Mouse (Mus musculus): ENCODE measurements at regions not wholly inside any gene's neighbourhood (a gene's known extent, or its start where the extent isn't known, plus 50 kb on each side); places are given as distances from the start of the nearest gene placed in this dataset.
"Not testable (repeated sequence)": the region's sequence is repeated elsewhere in the genome, so short reads cannot be mapped to it uniquely, and the experiment has no call there.

DNA sequence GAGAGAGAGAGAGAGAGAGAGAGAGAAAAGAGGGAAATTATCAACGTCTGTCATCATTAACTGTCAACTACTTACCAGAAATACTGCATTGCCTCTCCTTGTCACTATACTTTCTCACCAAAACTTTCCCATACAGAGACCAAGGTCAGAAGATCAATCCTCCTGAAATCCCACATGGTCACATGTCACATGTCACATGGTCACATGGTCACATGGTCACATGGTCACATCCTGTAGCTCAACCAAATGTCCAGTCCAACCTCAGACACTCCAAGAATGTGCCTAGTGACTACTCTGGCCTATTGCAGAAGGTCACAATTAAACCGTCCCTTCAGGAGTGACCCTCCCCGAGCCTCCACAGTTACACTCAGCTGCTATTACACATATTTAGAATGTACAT lies 135.8 kb upstream of the Arid1b start:
- DNase-seq: no peak
- intact Hi-C loops (cut with DNase I): no loop called here

DNA sequence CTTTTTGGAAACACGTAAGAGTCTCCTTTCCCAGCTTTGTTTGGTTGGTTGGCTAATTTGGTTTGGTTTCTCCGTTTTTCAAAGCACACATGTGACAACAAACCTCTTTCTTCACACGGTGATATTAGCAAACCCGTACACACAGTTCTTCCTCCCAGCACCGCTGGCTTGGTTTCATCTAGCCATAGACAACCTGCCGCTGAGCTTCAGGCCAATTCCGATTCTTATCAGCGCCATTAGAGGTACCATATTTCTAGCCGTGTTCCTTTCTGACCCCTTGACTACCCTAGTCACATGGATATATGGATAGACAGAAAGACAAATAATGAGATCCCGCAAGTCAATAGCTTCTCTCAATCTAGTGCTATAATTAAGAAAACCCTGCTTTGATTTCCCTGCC lies 129.2 kb upstream of the Arid1b start:
- no peak for DNase-seq
- intact Hi-C loops (cut with DNase I): no loop called here

DNA sequence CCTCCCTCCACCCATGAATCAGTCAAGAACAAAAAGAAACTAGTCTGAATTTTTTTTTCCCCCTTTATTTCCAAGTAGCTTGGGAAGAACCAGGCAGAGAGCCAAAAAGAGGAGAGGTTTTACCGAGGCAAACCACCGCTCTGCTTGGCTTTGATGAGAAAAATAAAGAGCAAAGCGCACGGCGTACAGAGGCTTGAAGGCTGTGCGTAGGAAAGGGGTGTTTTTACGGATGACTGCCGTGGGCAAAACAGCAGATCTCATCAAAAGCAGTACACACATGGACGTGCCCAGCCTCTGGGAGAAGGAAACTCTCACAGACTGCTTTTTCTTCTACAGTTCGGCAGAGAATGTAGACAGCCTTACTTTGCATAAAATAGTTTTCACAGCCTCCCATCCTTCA lies 128.5 kb upstream of the Arid1b start:
- intact Hi-C loops (cut with DNase I): no loop called here
- no peak for DNase-seq

DNA sequence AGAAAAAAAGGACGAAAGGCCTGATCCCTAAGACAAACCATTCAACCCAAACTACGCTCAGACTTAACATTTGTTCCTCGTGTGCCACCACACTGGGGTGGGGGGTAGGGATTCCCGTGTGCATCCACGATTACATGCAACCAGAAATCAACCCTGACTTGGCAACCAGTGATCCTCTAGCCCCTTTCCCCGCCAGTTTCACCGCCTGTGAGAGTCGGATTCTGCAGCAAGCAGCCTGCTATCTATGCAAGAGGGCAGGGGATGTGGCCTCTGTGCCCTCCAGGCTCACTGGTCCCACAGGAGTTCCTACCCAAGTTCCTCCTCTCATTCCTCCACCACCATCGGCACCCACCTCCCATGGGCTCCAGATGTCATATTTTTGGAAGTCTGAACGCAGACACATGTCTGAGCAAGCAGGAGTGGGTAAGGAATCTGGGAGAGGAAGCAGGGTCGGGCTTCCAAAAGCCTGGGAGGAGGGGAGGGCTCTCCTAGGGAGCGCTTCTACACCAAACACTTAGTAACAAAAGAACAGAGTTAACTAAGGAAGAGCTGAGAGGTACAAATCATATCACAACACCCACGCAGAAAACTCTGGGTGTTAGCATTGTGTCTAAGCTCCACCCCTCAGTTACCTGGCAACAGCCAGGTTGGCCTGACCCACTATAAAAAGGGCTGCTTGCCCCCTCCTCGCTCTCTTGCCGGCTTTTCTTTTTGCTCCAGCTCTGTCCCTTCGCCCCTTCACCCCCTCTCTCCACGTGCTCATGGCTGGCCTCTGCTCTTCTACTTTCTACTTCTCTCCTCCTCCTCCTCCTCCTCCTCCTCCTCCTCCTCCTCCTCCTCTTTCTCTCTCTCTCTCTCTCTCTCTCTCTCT lies 127.9 kb upstream of the Arid1b start:
- intact Hi-C loops (cut with DNase I): no loop called here
- DNase-seq: no peak

DNA sequence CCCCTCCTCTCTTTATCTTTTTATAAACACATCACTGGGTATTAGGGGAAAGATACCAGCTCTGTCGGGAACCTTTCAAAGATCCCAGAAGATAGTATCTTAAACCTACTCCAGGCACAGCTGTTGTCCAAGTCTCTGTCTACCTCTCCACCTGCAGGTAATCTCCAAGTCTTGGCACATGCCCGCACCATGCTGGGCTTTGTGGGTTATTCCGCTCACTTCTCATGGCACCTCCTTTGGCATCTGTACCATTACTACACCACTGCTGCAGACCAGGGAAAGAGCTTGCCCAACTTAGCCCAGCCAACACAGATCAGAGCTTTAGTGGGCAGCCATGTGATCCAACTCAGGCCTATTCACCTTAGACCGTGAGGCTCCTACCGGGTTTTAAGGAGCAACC lies 127.0 kb upstream of the Arid1b start:
- intact Hi-C loops (cut with DNase I): no loop called here
- no peak for DNase-seq

DNA sequence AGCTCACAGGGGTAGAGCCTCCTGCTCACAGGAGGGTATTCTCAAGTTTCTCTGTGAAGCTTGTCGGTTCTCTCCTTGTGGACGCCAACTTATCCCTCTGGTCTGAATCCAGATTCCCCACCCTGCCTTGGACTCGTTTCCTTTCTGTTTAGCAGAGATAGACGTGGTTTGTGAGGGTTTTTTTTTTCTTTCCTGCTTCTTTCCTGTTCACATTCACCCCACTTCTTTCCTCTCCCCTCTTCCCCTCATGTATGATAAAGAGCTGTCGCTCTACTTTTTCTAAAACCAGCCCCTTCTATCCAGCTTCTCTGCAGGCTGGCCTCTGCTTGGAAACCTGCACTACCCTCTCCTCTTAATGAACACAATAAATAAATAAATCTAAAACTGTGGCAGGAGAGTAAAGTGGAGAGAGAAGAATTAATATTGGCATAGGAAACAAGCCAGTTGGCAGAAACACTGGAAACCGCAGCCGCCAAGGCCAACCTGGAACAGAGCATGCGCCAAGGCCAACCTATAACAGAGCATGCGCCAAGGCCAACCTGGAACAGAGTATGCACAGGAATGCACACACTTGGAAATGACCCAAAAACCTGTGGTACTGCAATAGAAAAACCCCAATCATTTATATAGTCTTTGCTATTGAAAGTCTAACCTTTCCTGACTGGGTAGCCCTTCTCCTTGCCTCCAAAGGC lies 126.2 kb upstream of the Arid1b start:
- intact Hi-C loops (cut with DNase I): no loop called here
- peak; percentile 30 to 60 for DNase-seq

DNA sequence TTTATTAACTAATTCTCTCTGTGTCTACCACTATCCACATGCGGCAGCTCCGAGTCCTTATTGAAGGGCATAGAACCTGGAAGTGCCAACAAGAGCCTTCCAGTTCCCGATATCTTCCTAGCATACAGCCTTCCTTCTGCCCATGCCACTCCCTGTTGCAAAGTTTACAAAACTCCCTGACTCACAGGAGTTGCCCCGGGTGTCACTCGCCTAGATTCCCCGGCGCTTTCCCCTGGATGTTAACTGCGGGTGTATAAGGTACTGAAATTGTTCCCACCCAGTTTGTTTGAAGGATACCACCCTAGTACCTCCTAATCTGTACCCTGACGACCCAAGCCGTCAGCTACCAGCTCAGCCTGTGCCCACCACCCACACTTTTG lies 125.7 kb upstream of the Arid1b start:
- intact Hi-C loops (cut with DNase I): no loop called here
- DNase-seq: no peak

DNA sequence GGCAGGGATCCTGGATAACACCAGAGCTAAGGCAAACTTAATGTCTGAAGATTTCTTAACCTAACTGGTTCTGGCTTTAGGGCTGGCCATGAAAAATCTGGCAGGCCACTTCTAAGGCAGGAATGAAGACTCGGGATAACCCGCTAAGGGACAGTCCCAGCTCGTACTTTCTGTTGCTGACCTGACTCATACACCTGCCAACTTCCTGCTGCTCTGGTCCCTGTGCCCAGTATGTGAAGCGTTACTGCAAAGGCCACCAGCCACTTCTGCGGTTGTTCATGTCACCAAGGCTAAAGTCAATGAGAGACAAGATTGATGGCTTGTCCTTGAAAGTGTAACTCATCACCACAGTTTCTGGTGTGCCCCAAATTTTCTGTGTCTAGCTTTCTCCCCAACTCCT lies 125.3 kb upstream of the Arid1b start:
- DNase-seq: no peak
- intact Hi-C loops (cut with DNase I): no loop called here

DNA sequence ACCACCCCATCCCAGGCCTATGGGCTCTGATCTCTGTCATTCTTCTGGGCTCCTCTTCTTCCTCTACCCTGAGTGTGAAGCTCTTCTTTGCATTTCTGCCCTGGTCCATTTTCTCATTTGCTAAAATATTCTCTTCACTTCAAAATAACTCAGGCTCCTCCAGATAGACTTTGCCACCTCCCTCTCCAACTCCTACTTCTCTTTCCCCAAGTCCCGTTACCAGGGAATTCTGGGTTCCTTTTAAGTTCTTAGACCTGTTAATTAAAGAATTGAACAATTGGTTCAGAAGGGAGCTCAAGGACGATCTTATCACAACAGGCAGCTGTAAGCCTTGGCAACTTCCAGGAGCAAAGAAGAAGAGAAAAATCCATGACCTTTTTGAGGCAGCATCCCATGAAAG lies 122.9 kb upstream of the Arid1b start:
- no peak for DNase-seq
- intact Hi-C loops (cut with DNase I): no loop called here

DNA sequence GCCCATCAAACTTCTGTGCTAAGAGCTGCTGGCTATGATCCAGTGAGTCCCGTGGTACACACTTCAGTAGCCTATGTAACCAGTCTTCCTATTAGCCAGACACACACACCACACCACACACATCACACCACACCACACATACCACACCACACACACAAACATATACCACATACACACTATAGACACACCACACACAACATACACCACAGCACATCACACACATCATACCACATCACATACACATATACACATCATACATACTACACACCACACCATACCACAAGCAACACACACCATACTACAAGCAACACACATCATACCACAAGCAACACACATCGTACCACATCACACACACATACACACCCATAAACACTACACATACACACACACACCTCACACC lies 119.7 kb upstream of the Arid1b start:
- DNase-seq: no peak
- intact Hi-C loops (cut with DNase I): no loop called here

DNA sequence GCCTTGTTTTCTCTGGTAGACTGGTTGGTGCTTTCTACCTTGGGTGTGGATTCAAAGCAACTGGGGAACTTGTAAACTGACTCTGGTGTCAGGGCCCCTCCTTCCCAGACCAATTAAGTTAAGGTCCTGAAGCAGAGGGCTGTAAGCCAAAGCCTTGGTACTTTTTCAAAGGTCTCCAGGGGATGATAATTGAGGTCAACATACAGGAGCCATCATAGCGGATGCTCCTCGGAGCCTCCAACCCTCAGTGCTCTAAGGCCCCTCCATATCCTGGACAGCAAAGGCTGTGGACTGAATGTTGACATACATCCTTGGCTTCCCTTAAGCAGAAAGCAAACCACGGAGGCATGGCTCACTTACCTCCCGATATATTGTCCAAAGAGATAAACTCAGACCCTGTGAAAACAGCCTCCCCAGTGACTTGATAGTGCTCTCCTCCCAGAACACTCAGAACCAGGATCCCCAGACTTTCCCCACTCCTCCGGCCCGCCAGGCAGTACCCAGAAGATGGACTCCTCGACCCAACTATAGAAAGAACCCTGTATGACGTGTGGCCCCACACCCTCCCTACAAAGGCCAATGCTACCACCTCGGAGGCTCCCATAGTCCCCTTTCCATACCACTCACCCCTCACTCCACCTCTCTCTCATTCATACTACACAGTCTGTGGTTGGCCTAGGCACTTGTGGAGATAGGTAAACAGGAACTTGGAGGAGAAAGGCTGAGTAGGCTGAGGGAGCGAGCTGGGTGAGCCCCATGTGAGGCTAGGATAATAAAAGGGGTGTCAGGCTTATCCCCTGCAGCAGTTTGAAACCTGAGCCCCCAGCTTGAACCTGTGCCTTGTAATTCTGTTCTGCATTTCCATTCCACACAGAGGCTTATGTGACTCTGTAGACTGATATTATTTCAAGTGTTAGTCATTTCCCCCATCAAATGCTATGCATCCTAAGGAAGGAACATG lies 118.8 kb upstream of the Arid1b start:
- DNase-seq: no peak
- intact Hi-C loops (cut with DNase I): no loop called here

DNA sequence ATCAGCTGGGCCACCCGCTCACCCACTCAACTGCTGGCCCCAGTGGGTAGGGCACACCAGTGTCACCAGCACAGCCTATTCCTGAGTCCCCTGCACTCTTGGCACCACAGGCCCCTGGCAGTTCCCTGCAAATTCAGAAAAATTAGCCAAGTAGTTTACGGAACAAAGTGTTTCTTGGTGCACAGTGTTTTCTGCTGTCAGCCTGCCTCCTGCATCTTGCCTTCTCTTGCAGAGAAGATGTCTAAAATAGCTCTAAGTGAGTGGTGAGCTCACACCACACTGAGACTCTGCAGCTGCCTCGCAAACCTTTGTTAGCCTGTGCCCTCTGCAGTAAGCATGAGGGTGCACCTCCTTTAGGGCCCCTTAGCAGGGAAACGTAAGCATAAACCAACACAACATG lies 117.7 kb upstream of the Arid1b start:
- intact Hi-C loops (cut with DNase I): no loop called here
- no peak for DNase-seq

DNA sequence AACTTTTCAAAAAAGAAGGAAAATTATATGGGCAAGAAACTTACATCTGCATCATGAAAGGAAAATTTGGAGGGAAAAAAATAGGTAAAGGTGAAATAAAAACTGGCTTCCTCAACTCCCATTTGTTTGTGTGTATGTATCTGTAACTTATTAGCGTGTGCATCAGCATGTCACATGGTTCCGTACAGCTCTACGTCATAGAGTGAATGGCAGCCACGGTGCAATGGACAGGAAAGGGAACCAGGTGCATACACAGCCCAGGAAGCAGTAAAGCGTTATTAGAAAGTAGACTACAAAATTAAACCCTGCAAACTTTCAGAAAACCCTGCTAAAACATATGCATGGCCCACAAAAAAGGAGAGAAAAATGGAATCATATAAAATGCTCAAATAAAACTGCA lies 112.7 kb upstream of the Arid1b start:
- DNase-seq: no peak
- intact Hi-C loops (cut with DNase I): no loop called here

DNA sequence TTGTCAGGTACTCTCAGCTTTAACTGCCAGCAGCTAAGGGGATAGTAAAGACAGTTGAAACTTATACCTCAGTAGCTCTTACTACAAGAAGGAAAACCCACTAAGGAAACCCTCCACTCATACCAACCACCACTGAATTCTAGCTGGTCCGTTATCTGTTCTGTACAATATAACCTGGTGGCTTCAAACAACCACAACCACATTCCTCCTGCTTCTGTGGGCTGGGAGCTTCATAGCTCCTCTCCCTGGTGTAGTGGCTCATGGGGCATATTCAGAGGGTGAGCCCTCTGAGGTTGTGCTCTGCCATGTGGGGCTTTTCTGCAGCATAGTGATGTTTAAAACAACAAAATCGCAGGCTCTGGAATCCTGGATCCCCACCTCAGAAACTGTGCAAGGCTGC lies 110.0 kb upstream of the Arid1b start:
- DNase-seq: no peak
- intact Hi-C loops (cut with DNase I): no loop called here

DNA sequence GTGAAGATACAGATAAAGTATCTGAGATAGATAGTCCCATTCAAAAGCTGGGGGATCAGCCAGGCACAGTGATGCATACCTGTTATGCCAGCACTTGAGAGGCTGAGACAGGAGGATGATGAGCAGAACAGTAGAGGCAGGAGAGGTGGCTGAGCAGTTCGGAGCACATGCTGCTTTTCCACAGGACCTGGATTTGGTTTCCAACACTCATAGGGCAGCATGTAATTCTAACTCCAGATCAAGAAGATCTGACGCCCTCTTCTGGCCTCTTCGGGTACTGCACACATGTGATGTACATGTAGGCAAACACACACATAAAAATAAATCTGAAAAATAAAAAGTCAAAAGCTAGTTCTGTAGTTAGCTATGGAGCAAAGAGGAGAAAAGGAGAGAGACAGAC lies 109.4 kb upstream of the Arid1b start:
- no peak for DNase-seq
- intact Hi-C loops (cut with DNase I): no loop called here

DNA sequence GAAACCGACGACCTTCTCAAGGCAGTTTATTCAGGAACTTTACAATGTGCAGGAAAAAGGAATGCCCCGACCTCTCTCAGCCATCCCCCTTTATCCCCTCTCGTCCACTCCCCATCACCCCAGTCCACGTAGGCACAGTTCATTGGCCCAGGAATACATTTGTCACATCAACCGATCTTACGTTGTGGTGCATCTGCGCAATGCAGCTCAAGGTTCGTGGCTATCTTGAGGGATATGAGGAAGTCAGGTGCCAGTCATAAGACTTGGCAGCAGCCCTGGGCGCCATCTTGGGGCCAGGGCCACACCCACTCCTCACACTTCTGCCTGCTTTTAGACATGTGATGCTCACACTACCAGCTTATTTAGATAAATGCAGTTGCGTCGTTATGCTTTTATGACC lies 106.8 kb upstream of the Arid1b start:
- intact Hi-C loops (cut with DNase I); DNase-seq: not testable (repeated sequence)

DNA sequence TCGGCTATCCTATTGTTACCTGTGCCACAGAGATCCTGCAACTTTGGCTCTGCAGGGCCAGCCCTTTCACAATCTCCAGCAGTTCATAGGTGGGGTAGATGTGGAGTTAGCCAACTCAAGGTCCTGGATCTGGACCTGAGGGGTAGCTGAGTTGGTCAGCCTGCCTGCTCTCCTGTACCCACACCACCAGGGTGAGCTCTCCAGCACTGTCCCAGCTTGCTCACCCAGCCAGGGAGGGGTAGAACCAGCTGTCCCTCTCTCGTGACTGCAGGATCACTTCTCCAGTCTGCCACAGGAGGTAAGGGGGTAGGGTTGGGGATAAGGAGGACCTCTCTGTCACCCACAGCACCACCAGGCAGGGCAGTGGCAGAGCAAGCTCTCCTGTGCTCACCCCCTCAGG lies 104.6 kb upstream of the Arid1b start:
- intact Hi-C loops (cut with DNase I): no loop called here
- no peak for DNase-seq

DNA sequence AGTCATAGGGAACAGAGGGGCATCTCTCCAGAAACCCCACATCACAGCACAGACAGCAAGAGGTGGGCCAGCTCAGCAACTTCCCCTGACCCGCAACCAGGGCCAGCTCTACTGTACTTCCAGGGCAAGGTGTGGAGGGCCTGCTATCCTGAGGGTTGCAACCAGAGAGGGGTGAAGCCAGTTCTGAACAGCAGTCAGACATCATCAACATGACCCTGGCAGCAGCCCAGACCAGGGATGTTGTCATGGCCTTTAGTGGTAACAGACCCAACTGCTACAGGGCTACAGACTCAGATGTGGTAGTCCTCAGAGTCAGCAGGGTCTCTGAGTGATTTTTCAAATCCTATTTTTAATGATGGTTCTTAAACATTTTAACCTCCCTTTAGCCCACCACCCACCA lies 104.0 kb upstream of the Arid1b start:
- DNase-seq: no peak
- intact Hi-C loops (cut with DNase I): no loop called here

DNA sequence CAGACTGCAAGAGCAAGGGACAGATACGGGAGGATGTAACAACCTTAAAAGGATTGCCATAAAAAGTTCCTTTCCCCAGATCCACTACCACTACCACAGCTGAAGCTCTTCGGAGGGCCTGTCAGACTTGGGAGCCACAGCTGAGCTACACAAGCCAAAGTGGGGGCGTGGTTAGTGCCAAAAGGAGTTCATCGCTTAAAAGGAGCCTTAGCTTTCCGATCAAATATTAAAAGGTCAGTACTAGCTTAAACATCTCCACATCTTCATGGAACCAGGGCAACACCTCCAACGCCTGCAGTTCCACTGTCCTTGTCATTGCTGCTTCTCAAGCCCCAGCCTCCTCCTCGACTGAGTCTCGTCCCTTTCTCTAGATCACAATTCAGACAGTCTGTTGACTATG lies 102.6 kb upstream of the Arid1b start:
- intact Hi-C loops (cut with DNase I): no loop called here
- peak; percentile 22 to 44 for DNase-seq

DNA sequence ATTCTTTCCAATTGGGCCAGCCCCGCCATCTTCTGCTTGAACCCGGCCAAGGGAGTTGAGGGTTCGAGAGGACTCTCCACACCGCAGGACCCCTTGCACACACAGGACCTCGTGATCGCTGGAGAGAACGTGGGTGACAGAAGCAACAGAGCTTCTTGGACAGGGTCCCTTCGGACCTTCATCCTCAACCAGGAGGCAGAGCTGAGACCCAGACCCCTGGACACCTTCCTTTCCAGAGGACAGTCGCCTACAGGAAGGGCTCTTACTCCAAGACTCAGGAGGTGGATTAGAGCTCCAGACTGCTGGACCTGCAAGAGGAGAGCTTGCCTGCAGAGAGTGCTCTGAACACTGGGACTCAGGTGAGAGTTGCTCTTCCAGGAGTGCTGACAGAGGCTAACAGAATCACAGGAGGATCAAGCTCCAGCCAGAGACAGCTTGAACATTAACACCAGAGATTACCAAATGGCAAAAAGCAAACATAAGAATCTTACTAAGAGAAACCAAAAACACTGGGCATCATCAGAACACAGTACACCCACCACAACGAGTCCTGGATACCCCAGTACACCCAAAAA lies 99.3 kb upstream of the Arid1b start:
- intact Hi-C loops (cut with DNase I); DNase-seq: not testable (repeated sequence)

DNA sequence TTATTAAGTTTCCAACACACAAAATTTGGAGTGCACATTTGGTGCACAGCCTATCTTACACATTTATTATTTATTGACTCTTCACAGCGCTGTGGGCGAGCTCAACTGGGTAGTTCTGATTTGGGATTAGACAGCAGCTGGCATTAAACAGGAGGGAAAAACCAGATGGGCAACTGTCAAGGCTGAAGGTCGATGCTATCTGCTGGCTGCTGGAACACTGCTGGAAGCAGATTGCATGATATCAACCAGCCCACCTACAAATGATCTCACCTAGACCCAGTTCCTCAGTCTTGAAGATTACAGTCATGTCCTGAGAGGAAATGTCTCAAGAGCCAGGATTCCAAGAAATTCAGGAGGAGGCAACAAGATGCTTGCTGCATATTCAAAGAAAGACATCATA lies 91.0 kb upstream of the Arid1b start:
- intact Hi-C loops (cut with DNase I): no loop called here
- DNase-seq: no peak

Measured in heart, postnatal 14 days (tissue).